Mouse (Mus musculus): ENCODE measurements around the gene Dhx9.
"Not testable (repeated sequence)": the region's sequence is repeated elsewhere in the genome, so short reads cannot be mapped to it uniquely, and the experiment has no call there.

Gene Dhx9

GRCm38 (mm10) chr1:153424271-153424670, 63.2 kb downstream of the Dhx9 start:
- DNase-seq (ENCODE audit: low spot score in 2 of 2), result no peak

- not testable (repeated sequence) for DNase-seq (ENCODE audit: low spot score in 2 of 2)
These were observed 69.7 kb downstream of the Dhx9 start for GRCm38 (mm10) chr1:153417805-153418204.

- not testable (repeated sequence) for DNase-seq (ENCODE audit: low spot score in 2 of 2)
These were observed 71.1 kb downstream of the Dhx9 start for GRCm38 (mm10) chr1:153416271-153416832.

- not testable (repeated sequence) for DNase-seq (ENCODE audit: low spot score in 2 of 2)
These were observed 71.7 kb downstream of the Dhx9 start for GRCm38 (mm10) chr1:153415742-153416141.

- DNase-seq (ENCODE audit: low spot score in 2 of 2), result peak; percentile 65 to 68
These were observed 72.5 kb downstream of the Dhx9 start for GRCm38 (mm10) chr1:153414962-153415361.

- DNase-seq (ENCODE audit: low spot score in 2 of 2), result peak; percentile 92 to 96
These were observed 73.2 kb downstream of the Dhx9 start for GRCm38 (mm10) chr1:153414114-153414723.

GRCm38 (mm10) chr1:153413397-153414020, 74.0 kb downstream of the Dhx9 start:
- peak; percentile 24 to 37 for DNase-seq (ENCODE audit: low spot score in 2 of 2)

GRCm38 (mm10) chr1:153412663-153413396, 74.6 kb downstream of the Dhx9 start:
- DNase-seq (ENCODE audit: low spot score in 2 of 2), result not testable (repeated sequence)

- no peak for DNase-seq (ENCODE audit: low spot score in 2 of 2)
These were observed 75.7 kb downstream of the Dhx9 start for GRCm38 (mm10) chr1:153411723-153412122.

GRCm38 (mm10) chr1:153410915-153411314, 76.5 kb downstream of the Dhx9 start:
- DNase-seq (ENCODE audit: low spot score in 2 of 2), result not testable (repeated sequence)

- DNase-seq (ENCODE audit: low spot score in 2 of 2), result not testable (repeated sequence)
These were observed 79.2 kb downstream of the Dhx9 start for GRCm38 (mm10) chr1:153408296-153408695.

GRCm38 (mm10) chr1:153407641-153408040, 79.8 kb downstream of the Dhx9 start:
- DNase-seq (ENCODE audit: low spot score in 2 of 2), result not testable (repeated sequence)
